13 mouse cellular contexts compared by ENCODE assay signal in genomic region chr17:9777165-9777564, GRCm38 (mm10).
DNase-seq lines count a peak whose midpoint lies in the region; ATAC-seq and TF ChIP-seq lines count a peak whose summit lies in the region.
"Had no signal": no experiment of that assay in that cellular context is flagged by ENCODE, and none has a peak within 500 bp of the region (broad histone marks: within the 10 kb centered on the region; RNA-seq: fewer than 3 reads in every experiment).

No protein-coding gene starts in this region.

- ATAC-seq in forebrain, embryonic 14.5 days: no peak
- no peak for ATAC-seq in neural tube, embryonic 15.5 days (ENCODE audit: low FRiP score)
- ATAC-seq: intestine, postnatal 0 days; Patski had no signal

- peak overlapping the region; percentile 66 for H3K27ac ChIP-seq in left cerebral cortex, adult 2 months
- H3K27ac ChIP-seq in forebrain, embryonic 14.5 days (ENCODE audit: low read depth, low read length): peak overlapping the region; percentile 84
- H3K27ac ChIP-seq in midbrain, embryonic 10.5 days (replicated peaks): peak overlapping the region; percentile 88
- H3K27ac ChIP-seq in neural tube, embryonic 15.5 days (replicated peaks): peak overlapping the region; percentile 82
- H3K27ac ChIP-seq: stomach, embryonic 15.5 days had no signal

- intact Hi-C loops in left cerebral cortex, adult 2 months (cut with DNase I): loop anchor here (5.0 kb wide), 1 partner anchor 125 kb away; no protein-coding TSS in a partner anchor
- intact Hi-C loops in left cerebral cortex, postnatal 14 days (cut with DNase I): no loop called here

- no peaks in the 10 kb centered on the region for H3K27me3 ChIP-seq in forebrain, embryonic 14.5 days (replicated peaks; ENCODE audit: control insufficient read depth, insufficient read depth, low read length)
- H3K27me3 ChIP-seq in midbrain, embryonic 10.5 days (ENCODE audit: low read depth, poor library complexity, severe bottlenecking): no peaks in the 10 kb centered on the region
- no peaks in the 10 kb centered on the region for H3K27me3 ChIP-seq in neural tube, embryonic 15.5 days (replicated peaks)
- H3K27me3 ChIP-seq: Patski; stomach, embryonic 15.5 days had no signal

- DNase-seq in left cerebral cortex, adult 2 months (ENCODE audit: extremely low spot score in 1 of 2, low spot score in 2 of 2): no peak
- no peak for DNase-seq in left cerebral cortex, postnatal 14 days (ENCODE audit: low spot score in 2 of 2)
- DNase-seq in forebrain, embryonic 14.5 days (ENCODE audit: low spot score): no peak
- DNase-seq in midbrain, embryonic 10.5 days (ENCODE audit: low spot score): no peak
- DNase-seq in adrenal gland, postnatal 4 days (ENCODE audit: low spot score in 2 of 2): no peak
- no peak for DNase-seq in adipocyte (ENCODE audit: low spot score)
- DNase-seq: adrenal gland, postnatal 10 days; lung, adult 18-20 months; right cerebral cortex, postnatal 4 days had no signal

- H3K9me3 ChIP-seq in forebrain, embryonic 14.5 days (replicated peaks; ENCODE audit: control insufficient read depth, low read length): no peaks in the 10 kb centered on the region
- no peaks in the 10 kb centered on the region for H3K9me3 ChIP-seq in midbrain, embryonic 10.5 days (replicated peaks)
- H3K9me3 ChIP-seq in neural tube, embryonic 15.5 days (replicated peaks): no peaks in the 10 kb centered on the region
- H3K9me3 ChIP-seq: stomach, embryonic 15.5 days had no signal

- H3K9ac ChIP-seq in forebrain, embryonic 14.5 days (ENCODE audit: low read length): no peak overlapping the region
- no peak overlapping the region for H3K9ac ChIP-seq in neural tube, embryonic 15.5 days (replicated peaks)
- H3K9ac ChIP-seq: stomach, embryonic 15.5 days had no signal

- no peak overlapping the region for H3K4me2 ChIP-seq in forebrain, embryonic 14.5 days (ENCODE audit: low read length)
- H3K4me2 ChIP-seq in neural tube, embryonic 15.5 days: no peak overlapping the region
- H3K4me2 ChIP-seq: stomach, embryonic 15.5 days had no signal

- TF ChIP-seq CTCF in left cerebral cortex, adult 2 months (IDR thresholded peaks at IDR 0.05): no peak

- no peak overlapping the region for H3K4me3 ChIP-seq in left cerebral cortex, adult 2 months
- no peak overlapping the region for H3K4me3 ChIP-seq in forebrain, embryonic 14.5 days (ENCODE audit: low read depth, low read length)
- H3K4me3 ChIP-seq in midbrain, embryonic 10.5 days: no peak overlapping the region; the same call in 1 of the 2 replicates
- no peak overlapping the region for H3K4me3 ChIP-seq in neural tube, embryonic 15.5 days (replicated peaks)
- H3K4me3 ChIP-seq: stomach, embryonic 15.5 days had no signal

- H3K36me3 ChIP-seq in forebrain, embryonic 14.5 days (ENCODE audit: control insufficient read depth, insufficient read depth, low read length): no peaks in the 10 kb centered on the region
- no peaks in the 10 kb centered on the region for H3K36me3 ChIP-seq in midbrain, embryonic 10.5 days
- no peaks in the 10 kb centered on the region for H3K36me3 ChIP-seq in neural tube, embryonic 15.5 days
- H3K36me3 ChIP-seq: stomach, embryonic 15.5 days had no signal

- peaks cover 22% of the 10 kb centered on the region for H3K4me1 ChIP-seq in forebrain, embryonic 14.5 days (ENCODE audit: control insufficient read depth, insufficient read depth, low read length)
- peaks cover 45% of the 10 kb centered on the region for H3K4me1 ChIP-seq in midbrain, embryonic 10.5 days
- H3K4me1 ChIP-seq in neural tube, embryonic 15.5 days: peaks cover 13% of the 10 kb centered on the region; the same call in 1 of the 2 replicates
- H3K4me1 ChIP-seq: stomach, embryonic 15.5 days had no signal
